Mouse (Mus musculus) CH12.LX (cell line): ENCODE data around the gene Bicc1. TPM values are rescaled to one million over a fixed set of nuclear protein-coding genes. Genes with fewer than 3 reads are reported as not detected.

Source experiments
- DNase-seq: peaks from one replicate; pipeline ENCODE4 v3.0.0-alpha.2; 2013; ENCODE audit errors: extremely low read depth
- H3K27ac ChIP-seq: 2 replicates; pipeline ENCODE4 v1.5.1; 2012; ENCODE audit warnings: low read depth, mild to moderate bottlenecking, control low read depth, moderate library complexity; ENCODE audit not compliant: insufficient read depth
- H3K27me3 ChIP-seq: replicated peaks from 2 replicates; pipeline ENCODE3; 2012; ENCODE audit warnings: inconsistent platforms
- H3K36me3 ChIP-seq, 2 experiments: replicated peaks in 1 of 2; 2 replicates each; pipeline versions ENCODE3 to v1.6.1; 2012; ENCODE audit warnings: inconsistent platforms in 1 of 2, low read length in 1 of 2, mild to moderate bottlenecking in 1 of 2, mixed read lengths in 1 of 2, moderate library complexity in 1 of 2; ENCODE audit not compliant: control insufficient read depth in 1 of 2, insufficient read depth in 1 of 2
- H3K4me1 ChIP-seq, 2 experiments: 2 replicates each; pipeline ENCODE4 v1.6.1; 2012; ENCODE audit warnings: inconsistent platforms in 1 of 2, moderate library complexity in 1 of 2; ENCODE audit not compliant: insufficient read depth in 2 of 2, control insufficient read depth in 1 of 2
- H3K4me2 ChIP-seq: 2 replicates; pipeline ENCODE4 v1.6.1; 2012; ENCODE audit warnings: low read depth, mild to moderate bottlenecking, control low read depth; ENCODE audit not compliant: poor library complexity, insufficient read depth, severe bottlenecking
- H3K4me3 ChIP-seq, 3 experiments: fragments of 150-350 bp in 1 of 3; sonication (generic) in 1 of 3; replicated peaks in 1 of 3; 2 replicates each; pipeline versions ENCODE3 to v1.5.1; 2011 to 2012; ENCODE audit warnings: low read depth in 2 of 3, low read length in 2 of 3, mild to moderate bottlenecking in 2 of 3, moderate library complexity in 2 of 3, control low read depth in 1 of 3, improper control_type of control experiment in 1 of 3, inconsistent platforms in 1 of 3, mixed read lengths in 1 of 3; ENCODE audit not compliant: poor library complexity in 1 of 3
- H3K79me2 ChIP-seq: replicated peaks from 2 replicates; pipeline ENCODE4 v1.6.1; 2012; ENCODE audit warnings: mild to moderate bottlenecking, moderate library complexity; ENCODE audit not compliant: control insufficient read depth, poor library complexity, insufficient read depth, severe bottlenecking; ENCODE audit errors: extremely low read depth
- H3K9ac ChIP-seq: 2 replicates; pipeline ENCODE4 v1.6.1; 2012; ENCODE audit warnings: low read depth, mild to moderate bottlenecking, control low read depth, moderate library complexity; ENCODE audit not compliant: insufficient read depth
- H3K9me3 ChIP-seq: replicated peaks from 2 replicates; pipeline ENCODE3; 2012; ENCODE audit warnings: low read length, inconsistent platforms, mixed read lengths
- CHD2 ChIP-seq: IDR thresholded peaks from 2 replicates; pipeline ENCODE4 v1.6.1; 2011; ENCODE audit warnings: low read length, improper control_type of control experiment
- CTCF ChIP-seq, 2 experiments: IDR thresholded peaks in 1 of 2; conservative IDR thresholded peaks in 1 of 2; 2 replicates each; pipeline ENCODE4 v1.5.1; 2011 to 2012; ENCODE audit warnings: low read depth in 2 of 2, low read length in 2 of 2, improper control_type of control experiment in 1 of 2, inconsistent platforms in 1 of 2, mild to moderate bottlenecking in 1 of 2, moderate library complexity in 1 of 2
- E2F4 ChIP-seq: IDR thresholded peaks from 2 replicates; pipeline ENCODE4 v1.6.1; 2011; ENCODE audit warnings: low read depth, low read length, improper control_type of control experiment; ENCODE audit not compliant: insufficient replicate concordance
- ELF1 ChIP-seq: IDR thresholded peaks from 2 replicates; pipeline ENCODE4 v1.6.1; 2014; ENCODE audit warnings: low read depth, mild to moderate bottlenecking, inconsistent platforms, low read length, improper control_type of control experiment
- HCFC1 ChIP-seq: IDR thresholded peaks from 2 replicates; pipeline ENCODE4 v1.6.1; 2012; ENCODE audit warnings: low read depth, mild to moderate bottlenecking, inconsistent platforms, low read length, improper control_type of control experiment
- IRF4 ChIP-seq: IDR thresholded peaks from 2 replicates; pipeline ENCODE4 v1.6.1; 2014; ENCODE audit warnings: low read depth, mild to moderate bottlenecking, inconsistent platforms, low read length, improper control_type of control experiment
- JUN ChIP-seq: IDR thresholded peaks from 2 replicates; pipeline ENCODE4 v1.6.1; 2011; ENCODE audit warnings: low read depth, mild to moderate bottlenecking, low read length, improper control_type of control experiment, moderate library complexity; ENCODE audit not compliant: insufficient read depth
- MAX ChIP-seq: IDR thresholded peaks from 2 replicates; pipeline ENCODE4 v1.6.1; 2011; ENCODE audit warnings: low read length, improper control_type of control experiment
- MAZ ChIP-seq: IDR thresholded peaks from 2 replicates; pipeline ENCODE4 v1.6.1; 2012; ENCODE audit warnings: low read depth, mild to moderate bottlenecking, inconsistent platforms, low read length, improper control_type of control experiment, moderate library complexity
- MEF2A ChIP-seq: IDR thresholded peaks from 2 replicates; pipeline ENCODE4 v1.6.1; 2014; ENCODE audit warnings: low read depth, mild to moderate bottlenecking, inconsistent platforms, low read length, improper control_type of control experiment, borderline replicate concordance
- MXI1 ChIP-seq: IDR thresholded peaks from 2 replicates; pipeline ENCODE4 v1.6.1; 2011; ENCODE audit warnings: mild to moderate bottlenecking, low read depth, low read length, improper control_type of control experiment
- NRF1 ChIP-seq: IDR thresholded peaks from 2 replicates; pipeline ENCODE4 v1.6.1; 2014; ENCODE audit warnings: low read depth, mild to moderate bottlenecking, inconsistent platforms, low read length, improper control_type of control experiment, moderate library complexity
- POLR2AphosphoS2 ChIP-seq: IDR thresholded peaks from 2 replicates; pipeline ENCODE4 v1.6.1; 2011; ENCODE audit warnings: low read depth, low read length, improper control_type of control experiment
- RCOR1 ChIP-seq: conservative IDR thresholded peaks from 2 replicates; pipeline ENCODE4 v1.6.1; 2012; ENCODE audit warnings: low read depth, mild to moderate bottlenecking, inconsistent platforms, low read length, improper control_type of control experiment
- SIN3A ChIP-seq: IDR thresholded peaks from 2 replicates; pipeline ENCODE4 v1.6.1; 2012; ENCODE audit warnings: low read length, improper control_type of control experiment, inconsistent platforms
- UBTF ChIP-seq: IDR thresholded peaks from 2 replicates; pipeline ENCODE4 v1.6.1; 2012; ENCODE audit warnings: low read depth, mild to moderate bottlenecking, inconsistent platforms, low read length, improper control_type of control experiment, moderate library complexity
- USF1 ChIP-seq: IDR thresholded peaks from 2 replicates; pipeline ENCODE4 v1.6.1; 2014; ENCODE audit warnings: low read depth, mild to moderate bottlenecking, inconsistent platforms, low read length, improper control_type of control experiment
- ZKSCAN1 ChIP-seq: IDR thresholded peaks from 2 replicates; pipeline ENCODE4 v1.6.1; 2012; ENCODE audit warnings: low read depth, inconsistent platforms, low read length, improper control_type of control experiment, borderline replicate concordance
- dilution Hi-C: fragments of 300-500 bp; cut with MboI; formaldehyde crosslinking; loops from 2 replicates; pipeline ENCODE4 v1.14.3; 2020; ENCODE audit warnings: low sequenced_read_pairs; ENCODE audit not compliant: extremely low pct_unique_long_range_greater_than_20kb, extremely low pct_ligation_motif_present
- in situ Hi-C: fragments of 300-500 bp; cut with MboI; formaldehyde crosslinking; loops from 3 replicates; pipeline ENCODE4 v1.14.3; 2019; ENCODE audit warnings: low sequenced_read_pairs, low pct_ligation_motif_present, low pct_unique_long_range_greater_than_20kb, mixed read lengths
- polyA plus RNA-seq: library from polyadenylated mRNA; unstranded; fragments of >175 nt; gene quantifications from 2 replicates; pipeline ENCODE4 v1.2.1, GENCODE M21; 2012; ENCODE audit warnings: low read depth; ENCODE audit not compliant: insufficient read length
- total RNA-seq, 2 experiments: library from RNA; depleted of rRNA; stranded (reverse); fragments of 300-350 nt in 1 of 2; fragments of >200 nt in 1 of 2; gene quantifications; 2 replicates each; pipeline ENCODE4 v1.2.3; 2012 to 2014

Gene Bicc1
- total and polyA plus RNA-seq, 3 experiments = not detected

GRCm38 (mm10) chr10:71192886-71193285 lies 33.4 kb upstream of the Bicc1 start:
- no peak for DNase-seq
- dilution Hi-C loops = no loop called here

GRCm38 (mm10) chr10:71188681-71189080 lies 29.2 kb upstream of the Bicc1 start:
- Histone ChIP-seq H3K4me2 (no peak overlapping the region), H3K9me3 (no peaks in the 10 kb centered on the region), H3K36me3 (no peaks in the 10 kb centered on the region), H3K79me2 (no peaks in the 10 kb centered on the region), H3K27ac (no peak overlapping the region), H3K4me3 (no peak overlapping the region), H3K9ac (no peak overlapping the region), H3K4me1 (no peaks in the 10 kb centered on the region), H3K27me3 (no peaks in the 10 kb centered on the region)
- dilution Hi-C loops (no loop called here), in situ Hi-C loops (no loop called here)
- DNase-seq = no peak
- TF ChIP-seq HCFC1 (no peak), JUN (no peak), MXI1 (no peak), ELF1 (no peak), RCOR1 (no peak), POLR2AphosphoS2 (no peak), ZKSCAN1 (no peak), E2F4 (no peak), USF1 (no peak), UBTF (no peak), SIN3A (no peak)

More at GRCm38 (mm10) chr10:71192886-71193285, 33.4 kb upstream of the Bicc1 start:
- Histone ChIP-seq H3K4me1 (no peaks in the 10 kb centered on the region), H3K4me2 (no peak overlapping the region), H3K27ac (no peak overlapping the region), H3K9me3 (no peaks in the 10 kb centered on the region), H3K4me3 (no peak overlapping the region), H3K36me3 (no peaks in the 10 kb centered on the region), H3K9ac (no peak overlapping the region), H3K27me3 (no peaks in the 10 kb centered on the region), H3K79me2 (no peaks in the 10 kb centered on the region)
- in situ Hi-C loops = no loop called here
- TF ChIP-seq CTCF (conservative IDR thresholded peaks at IDR 0.05 in 1 of 2, IDR thresholded peaks at IDR 0.05 in 1 of 2; ENCODE audit: low read depth in 2 of 2, low read length in 2 of 2) = no peak
- TF ChIP-seq MXI1 = no peak
- TF ChIP-seq NRF1 = no peak
- TF ChIP-seq HCFC1 = no peak
- no peak for TF ChIP-seq CHD2
- TF ChIP-seq MAX = no peak
- no peak for TF ChIP-seq MEF2A

DNA sequence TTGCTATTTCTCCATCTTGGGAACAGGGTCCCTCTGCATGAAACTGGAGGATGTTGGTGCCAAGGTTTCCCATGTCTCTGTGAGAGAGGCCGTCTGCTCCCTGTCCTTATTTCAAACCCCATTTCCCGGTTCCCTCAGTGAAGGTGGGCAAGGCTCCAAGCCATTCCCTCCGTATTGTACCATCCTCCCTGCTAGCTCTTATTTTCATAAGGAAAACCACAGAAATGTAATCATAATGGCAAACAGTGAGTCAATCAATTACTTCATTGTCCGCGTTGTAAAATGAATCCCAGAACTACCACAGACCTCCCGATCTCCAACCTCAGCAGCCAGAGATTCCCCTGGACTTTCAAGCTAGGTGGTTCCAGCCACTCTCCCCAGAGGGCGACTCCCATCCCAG lies 25.6 kb upstream of the Bicc1 start:
- no peak for DNase-seq
- in situ Hi-C loops = no loop called here
- H3K36me3 ChIP-seq = no peaks in the 10 kb centered on the region
- no peaks in the 10 kb centered on the region for H3K79me2 ChIP-seq
- no peaks in the 10 kb centered on the region for H3K27me3 ChIP-seq
- no peak overlapping the region for H3K27ac ChIP-seq
- H3K9ac ChIP-seq = no peak overlapping the region
- H3K4me1 ChIP-seq = no peaks in the 10 kb centered on the region
- H3K4me2 ChIP-seq = no peak overlapping the region
- no peak overlapping the region for H3K4me3 ChIP-seq
- TF ChIP-seq POLR2AphosphoS2 (no peak), MAZ (no peak), NRF1 (no peak), IRF4 (no peak), HCFC1 (no peak)
- dilution Hi-C loops = no loop called here
- no peaks in the 10 kb centered on the region for H3K9me3 ChIP-seq
